Mouse (Mus musculus) forebrain, embryonic 14.5 days (tissue): ENCODE measurements at regions not wholly inside any gene's neighbourhood (a gene's known extent, or its start where the extent isn't known, plus 50 kb on each side); places are given as distances from the start of the nearest gene placed in this dataset.

ENCODE experiments used
- ATAC-seq: fragments of 200-750 bp; cut with Nextera tagmentation; 2 replicates; pipeline ENCODE4 v1.8.0; 2017; ENCODE audit warnings: mild to moderate bottlenecking, moderate library complexity
- DNase-seq: peaks from one replicate; pipeline ENCODE4 v3.0.0-alpha.2; 2015; ENCODE audit warnings: low spot score
- H3K27ac ChIP-seq: fragments of 300-500 bp; sonication (generic); 2 replicates; pipeline ENCODE4 v1.5.1; 2014; ENCODE audit warnings: low read depth, mild to moderate bottlenecking, control low read depth, low read length, moderate library complexity
- H3K27me3 ChIP-seq: fragments of 300-500 bp; sonication (generic); replicated peaks from 2 replicates; pipeline ENCODE4 v1.6.1; 2014; ENCODE audit warnings: low read length, control low read depth, mixed read lengths; ENCODE audit not compliant: control insufficient read depth, insufficient read depth
- H3K36me3 ChIP-seq: fragments of 300-500 bp; sonication (generic); 2 replicates; pipeline ENCODE4 v1.6.1; 2014; ENCODE audit warnings: low read length, control low read depth; ENCODE audit not compliant: control insufficient read depth, insufficient read depth
- H3K4me1 ChIP-seq: fragments of 300-500 bp; sonication (generic); 2 replicates; pipeline ENCODE4 v1.6.1; 2014; ENCODE audit warnings: antibody characterized with exemption, low read length, control low read depth; ENCODE audit not compliant: control insufficient read depth, insufficient read depth
- H3K4me2 ChIP-seq: fragments of 300-500 bp; sonication (generic); 2 replicates; pipeline ENCODE4 v1.6.1; 2014; ENCODE audit warnings: mild to moderate bottlenecking, control low read depth, low read length
- H3K4me3 ChIP-seq: fragments of 300-500 bp; sonication (generic); 2 replicates; pipeline ENCODE4 v1.5.1; 2014; ENCODE audit warnings: low read depth, low read length, control low read depth
- H3K9ac ChIP-seq: fragments of 300-500 bp; sonication (generic); 2 replicates; pipeline ENCODE4 v1.6.1; 2014; ENCODE audit warnings: mild to moderate bottlenecking, low read length, control low read depth, moderate library complexity
- H3K9me3 ChIP-seq: fragments of 300-500 bp; sonication (generic); replicated peaks from 2 replicates; pipeline ENCODE4 v1.6.1; 2016; ENCODE audit warnings: low read length, control low read depth, mixed read lengths; ENCODE audit not compliant: control insufficient read depth
- WGBS: fragments of 180-500 bp; shearing (Covaris S2); extraction: QIAGEN DNeasy Blood & Tissue Kit; methylation state at CpG from one replicate; pipeline ENCODE4 v1.1.7; 2014; 5-methylcytosine and 5-hydroxymethylcytosine counted together

DNA sequence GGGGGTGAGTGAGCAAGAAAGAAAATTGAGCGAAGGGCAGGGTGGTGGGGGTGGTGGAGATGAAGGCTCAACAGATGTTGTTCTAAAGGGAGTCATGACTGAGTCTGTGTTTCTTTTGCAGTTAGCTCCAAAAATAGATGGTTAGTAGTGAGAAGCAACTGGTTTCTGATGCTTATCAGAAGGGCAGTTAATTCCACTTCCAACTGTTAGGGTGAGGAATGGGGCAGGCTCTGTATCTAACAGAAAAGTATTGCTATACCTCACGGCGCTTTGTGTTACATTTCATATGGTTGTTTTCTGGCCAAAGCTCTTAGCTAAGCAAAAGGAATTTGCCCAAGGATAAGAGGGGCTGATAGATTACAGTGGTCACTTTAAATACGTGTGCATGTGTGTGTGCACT, 120.3 kb downstream of the Slc30a10 start:
- no peak overlapping the region for H3K4me2 ChIP-seq
- H3K27me3 ChIP-seq, result no peaks in the 10 kb centered on the region
- no peak overlapping the region for H3K9ac ChIP-seq
- no peak for ATAC-seq
- H3K4me3 ChIP-seq, result no peak overlapping the region
- no peaks in the 10 kb centered on the region for H3K36me3 ChIP-seq
- WGBS, result 85% methylated on average over 4 of the region's 4 CpGs
- DNase-seq, result no peak
- no peak overlapping the region for H3K27ac ChIP-seq
- H3K4me1 ChIP-seq, result 0 out of 2 replicates have a peak, but pooled peaks cover 2% of the 10 kb centered on the region
- no peaks in the 10 kb centered on the region for H3K9me3 ChIP-seq

DNA sequence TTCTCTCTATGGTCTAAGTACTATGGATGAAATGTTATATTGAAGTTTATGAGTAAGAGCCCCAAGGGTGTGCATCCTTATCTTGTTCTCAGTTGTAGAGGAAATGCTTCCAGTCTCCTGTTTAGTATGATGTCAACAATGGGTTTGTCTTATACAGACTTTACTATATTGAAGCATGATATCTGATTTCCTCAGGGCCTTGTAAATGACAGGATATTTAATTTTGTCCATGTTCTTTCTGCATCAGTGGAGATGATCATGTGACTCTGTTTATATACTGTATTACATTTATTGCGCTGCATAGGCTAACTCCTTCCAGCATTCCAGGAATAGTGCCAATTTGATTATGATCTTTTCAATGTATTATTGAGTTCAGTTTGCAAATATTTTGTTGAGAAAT, 125.2 kb downstream of the Slc30a10 start:
- Histone ChIP-seq H3K9ac (no peak overlapping the region), H3K27me3 (no peaks in the 10 kb centered on the region), H3K9me3 (no peaks in the 10 kb centered on the region), H3K36me3 (no peaks in the 10 kb centered on the region), H3K4me1 (no peaks in the 10 kb centered on the region), H3K4me3 (no peak overlapping the region), H3K4me2 (no peak overlapping the region), H3K27ac (no peak overlapping the region)
- WGBS, result 95% methylated on average over 1 of the region's 1 CpGs
- no peak for DNase-seq
- no peak for ATAC-seq

DNA sequence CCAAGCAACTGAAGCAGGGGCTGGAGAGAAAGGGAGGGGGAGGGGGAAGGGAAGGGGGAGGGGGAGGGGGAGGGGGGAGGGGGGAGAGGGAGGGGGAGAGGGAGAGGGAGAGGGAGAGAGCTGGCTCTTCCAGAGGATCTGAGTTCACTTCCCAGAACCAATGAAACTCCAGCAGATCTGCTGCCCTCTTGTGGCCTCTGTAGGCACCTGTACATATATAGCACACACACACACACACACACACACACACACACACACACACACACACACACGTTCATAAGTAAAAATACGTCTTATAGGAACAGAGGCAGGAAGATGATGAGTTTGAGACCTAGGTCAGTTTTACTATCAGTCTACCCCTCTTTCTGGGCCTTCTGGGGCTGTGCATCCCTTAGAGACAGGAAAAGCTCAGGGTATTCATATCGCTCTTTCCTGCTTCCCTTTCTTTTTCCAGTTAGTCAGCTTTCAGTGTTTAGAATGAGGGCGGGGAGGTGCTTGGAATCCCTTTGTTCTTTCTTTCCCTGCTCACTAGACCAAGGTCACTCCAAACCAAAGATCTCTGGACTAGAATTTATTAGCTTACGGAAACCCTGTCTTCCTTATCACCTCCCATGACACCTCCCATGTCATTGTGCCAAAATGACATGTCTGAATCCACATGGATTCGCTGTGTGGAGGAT, 130.7 kb downstream of the Slc30a10 start:
- no peaks in the 10 kb centered on the region for H3K36me3 ChIP-seq
- no peak for ATAC-seq
- H3K27ac ChIP-seq, result no peak overlapping the region
- no peak overlapping the region for H3K9ac ChIP-seq
- H3K27me3 ChIP-seq, result no peaks in the 10 kb centered on the region
- DNase-seq, result no peak
- H3K4me3 ChIP-seq, result no peak overlapping the region
- H3K9me3 ChIP-seq, result no peaks in the 10 kb centered on the region
- H3K4me1 ChIP-seq, result no peaks in the 10 kb centered on the region
- H3K4me2 ChIP-seq, result no peak overlapping the region
- WGBS, result 94% methylated on average over 6 of the region's 6 CpGs

DNA sequence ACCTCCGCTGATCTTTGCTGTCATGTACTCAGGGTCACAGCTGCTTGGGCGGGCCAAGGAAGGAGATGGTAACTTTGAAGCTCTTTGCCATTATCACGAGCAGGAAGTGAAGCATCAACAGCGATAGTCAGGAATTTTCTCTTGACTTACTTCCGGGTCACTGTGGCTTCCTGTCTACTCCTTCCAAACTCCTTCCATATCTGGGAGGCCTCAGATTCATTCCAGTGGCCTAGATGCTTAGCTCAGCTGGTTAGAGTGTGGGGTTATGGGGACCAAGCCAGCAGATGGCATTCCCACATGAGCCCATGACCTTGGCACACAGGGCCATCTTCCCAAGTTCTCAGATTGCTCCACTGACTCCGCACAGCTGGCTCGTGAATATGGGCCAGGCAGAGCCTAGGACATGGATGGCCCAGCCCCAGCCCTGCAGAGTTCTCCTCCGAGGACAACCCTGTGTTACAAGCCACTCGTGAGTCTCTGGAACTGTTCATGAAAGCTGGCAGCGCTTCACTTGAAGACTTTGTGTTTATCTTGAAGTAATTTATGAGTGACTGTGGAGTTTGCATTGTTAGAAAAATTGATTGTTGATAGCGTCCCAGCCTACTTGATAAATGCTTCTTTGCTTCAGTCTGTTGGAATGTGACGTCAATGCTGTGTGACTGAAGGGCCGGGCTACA, 133.2 kb downstream of the Slc30a10 start:
- Histone ChIP-seq H3K27ac (no peak overlapping the region), H3K9me3 (no peaks in the 10 kb centered on the region), H3K4me2 (no peak overlapping the region), H3K36me3 (no peaks in the 10 kb centered on the region), H3K4me3 (no peak overlapping the region), H3K4me1 (no peaks in the 10 kb centered on the region), H3K9ac (no peak overlapping the region), H3K27me3 (no peaks in the 10 kb centered on the region)
- WGBS, result 90% methylated on average over 13 of the region's 13 CpGs
- DNase-seq, result no peak
- no peak for ATAC-seq

DNA sequence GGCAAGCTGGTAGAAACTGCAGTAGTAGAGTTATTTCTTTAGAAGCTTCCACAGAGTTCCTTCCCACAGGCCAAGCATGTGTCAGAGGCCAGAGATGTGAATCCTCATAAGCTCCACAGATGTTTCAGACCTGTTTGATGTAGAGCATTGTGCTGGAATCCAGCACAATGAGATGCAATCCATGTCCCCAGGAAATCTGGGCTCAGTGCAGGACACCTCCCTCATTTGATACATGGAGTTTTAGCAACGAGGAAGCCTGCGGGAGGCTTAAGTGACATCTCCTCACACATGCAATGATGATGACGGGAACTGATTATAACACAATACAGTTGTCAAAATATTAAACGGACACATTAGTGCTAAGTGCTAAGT, 133.7 kb downstream of the Slc30a10 start:
- no peaks in the 10 kb centered on the region for H3K9me3 ChIP-seq
- no peak for ATAC-seq
- H3K4me2 ChIP-seq, result no peak overlapping the region
- no peak overlapping the region for H3K27ac ChIP-seq
- H3K36me3 ChIP-seq, result no peaks in the 10 kb centered on the region
- WGBS, result 94% methylated on average over 4 of the region's 4 CpGs
- H3K9ac ChIP-seq, result no peak overlapping the region
- H3K4me3 ChIP-seq, result no peak overlapping the region
- no peaks in the 10 kb centered on the region for H3K27me3 ChIP-seq
- DNase-seq, result no peak
- H3K4me1 ChIP-seq, result no peaks in the 10 kb centered on the region

DNA sequence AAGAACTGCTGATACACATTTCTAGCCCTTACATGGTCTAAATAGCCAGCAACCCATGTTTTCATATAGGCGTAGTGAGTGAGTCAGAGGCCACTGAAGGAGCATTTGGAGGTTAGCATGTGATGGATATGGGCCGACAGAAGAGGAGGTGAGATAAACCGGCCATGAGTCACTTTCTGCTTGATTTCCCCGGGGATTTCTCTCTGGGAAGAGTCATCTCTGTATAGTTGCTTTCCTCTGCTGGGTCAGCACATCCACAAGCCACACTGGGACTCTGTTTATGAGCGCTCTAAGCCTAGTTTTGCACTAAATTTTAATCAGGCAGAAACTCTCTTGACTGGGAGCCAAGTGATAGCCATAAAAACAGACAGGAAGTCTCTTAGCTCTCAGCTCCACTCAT, 142.2 kb downstream of the Slc30a10 start:
- Histone ChIP-seq H3K9ac (no peak overlapping the region), H3K4me3 (no peak overlapping the region), H3K9me3 (no peaks in the 10 kb centered on the region), H3K27ac (no peak overlapping the region), H3K36me3 (no peaks in the 10 kb centered on the region), H3K27me3 (no peaks in the 10 kb centered on the region), H3K4me2 (no peak overlapping the region), H3K4me1 (no peaks in the 10 kb centered on the region)
- ATAC-seq (no peak), DNase-seq (no peak)
- WGBS, result 80% methylated on average over 5 of the region's 5 CpGs

DNA sequence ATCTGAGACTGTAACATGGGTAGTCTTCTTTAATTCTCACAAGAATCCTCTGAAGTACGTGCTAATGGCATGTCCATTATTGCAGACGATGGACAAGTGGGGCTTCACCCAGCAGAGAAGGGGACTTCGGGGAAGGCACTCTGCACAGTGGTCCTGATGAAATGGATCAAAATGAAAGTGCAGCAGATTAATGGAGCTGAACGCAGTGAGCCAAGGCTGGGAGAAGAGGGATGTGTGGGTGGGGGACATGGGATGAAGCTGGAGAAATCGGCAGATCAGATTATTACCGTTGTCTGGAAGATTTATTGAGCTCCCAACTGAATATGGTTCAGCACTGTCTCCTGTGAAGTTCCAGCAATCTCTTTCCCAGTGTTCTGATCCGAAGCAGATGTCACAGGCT, 143.9 kb downstream of the Slc30a10 start:
- Histone ChIP-seq H3K9me3 (no peaks in the 10 kb centered on the region), H3K36me3 (no peaks in the 10 kb centered on the region), H3K4me1 (no peaks in the 10 kb centered on the region), H3K27ac (no peak overlapping the region), H3K27me3 (no peaks in the 10 kb centered on the region), H3K4me2 (no peak overlapping the region), H3K4me3 (no peak overlapping the region), H3K9ac (no peak overlapping the region)
- DNase-seq, result no peak
- WGBS, result 94% methylated on average over 7 of the region's 7 CpGs
- no peak for ATAC-seq

DNA sequence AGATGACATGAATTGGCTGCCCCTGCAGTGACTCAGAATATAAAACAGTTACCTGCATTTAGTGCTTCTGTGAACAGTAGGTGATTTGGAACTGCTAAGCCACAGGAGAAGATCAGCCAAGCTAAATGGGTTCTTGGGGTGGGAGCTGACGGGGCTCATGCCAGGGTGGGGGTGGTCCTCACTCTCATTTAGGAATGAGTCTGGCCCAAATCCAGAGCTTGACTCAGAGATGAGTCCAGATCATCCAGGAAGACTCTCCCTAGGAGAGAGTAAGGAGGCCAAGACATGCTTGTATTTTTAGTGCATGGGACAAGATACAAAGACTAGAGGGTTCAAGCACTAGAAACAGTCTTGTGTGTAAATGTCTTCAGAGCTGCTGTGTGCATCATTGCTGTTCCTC, 146.5 kb downstream of the Slc30a10 start:
- 83% methylated on average over 1 of the region's 1 CpGs for whole genome bisulfite sequencing

DNA sequence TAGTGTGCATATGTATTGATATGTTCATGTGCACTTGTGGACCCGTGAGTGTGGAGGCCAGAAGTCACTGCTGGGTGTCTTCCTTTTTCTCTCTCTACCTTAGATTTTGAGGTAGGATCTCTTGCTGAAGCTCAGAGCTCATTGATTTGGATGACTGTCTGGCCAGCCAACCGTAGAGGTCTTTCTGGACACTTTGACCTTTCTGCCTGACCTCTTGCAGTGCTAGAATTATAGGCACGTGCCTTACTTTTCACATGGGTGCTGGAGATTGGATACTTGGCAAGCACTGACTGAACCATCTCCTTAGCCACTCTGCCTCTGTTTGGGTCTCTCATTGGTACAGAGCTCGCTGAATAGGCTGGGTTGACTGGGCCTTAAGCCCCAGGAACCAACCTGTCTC, 151.3 kb downstream of the Slc30a10 start:
- DNase-seq (no peak), ATAC-seq (no peak)
- H3K27me3 ChIP-seq, result no peaks in the 10 kb centered on the region
- 79% methylated on average over 4 of the region's 4 CpGs for WGBS
- H3K9ac ChIP-seq, result no peak overlapping the region
- H3K4me2 ChIP-seq, result no peak overlapping the region
- no peaks in the 10 kb centered on the region for H3K4me1 ChIP-seq
- H3K4me3 ChIP-seq, result no peak overlapping the region
- H3K36me3 ChIP-seq, result no peaks in the 10 kb centered on the region
- no peaks in the 10 kb centered on the region for H3K9me3 ChIP-seq
- H3K27ac ChIP-seq, result no peak overlapping the region

More for the DNA sequence above, 146.5 kb downstream of the Slc30a10 start:
- no peaks in the 10 kb centered on the region for H3K27me3 ChIP-seq
- no peak overlapping the region for H3K9ac ChIP-seq
- H3K4me2 ChIP-seq, result no peak overlapping the region
- ATAC-seq, result no peak
- H3K4me3 ChIP-seq, result no peak overlapping the region
- DNase-seq, result no peak
- H3K4me1 ChIP-seq, result no peaks in the 10 kb centered on the region
- no peaks in the 10 kb centered on the region for H3K36me3 ChIP-seq
- H3K27ac ChIP-seq, result no peak overlapping the region
- H3K9me3 ChIP-seq, result no peaks in the 10 kb centered on the region
